Mouse (Mus musculus): ENCODE data around the gene Oxsr1.

DNA sequence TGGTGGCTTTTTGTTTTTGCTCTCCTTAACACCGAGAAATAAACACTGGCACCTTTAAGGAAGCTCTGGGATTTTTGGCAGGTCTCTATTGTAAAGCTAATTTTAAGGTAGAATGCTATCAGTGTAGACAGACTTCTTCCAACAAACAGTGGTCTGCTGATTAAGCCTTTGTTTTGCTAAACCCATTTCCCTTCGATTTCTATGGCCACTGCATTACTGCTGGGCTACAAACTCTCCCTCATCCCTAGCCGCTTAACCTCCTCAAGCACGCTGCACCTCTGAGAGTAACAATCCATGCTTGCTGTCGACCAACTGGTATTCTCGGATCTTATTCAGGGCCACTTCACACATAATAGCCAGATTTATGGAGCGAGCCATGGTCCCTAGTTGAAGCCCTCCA is 1.3 kb downstream of the Oxsr1 start:
- no peak for TF ChIP-seq POLR2A (IDR thresholded peaks at IDR 0.05; ENCODE audit: low read depth, low read length)
- TF ChIP-seq CTCF (conservative IDR thresholded peaks at IDR 0.05; ENCODE audit: insufficient read depth, insufficient read length, low read depth, low read length) = no peak
